Mouse (Mus musculus) hindbrain, embryonic 12.5 days (tissue): Measurements from ENCODE around the gene Gm11595. TPM values are rescaled to one million over a fixed set of nuclear protein-coding genes. Genes with fewer than 3 reads are reported as not detected.

Source experiments
- ATAC-seq: fragments of 200-750 bp; cut with Nextera tagmentation; 2 replicates; pipeline ENCODE4 v1.8.0; 2017; ENCODE audit warnings: moderate TSS enrichment; ENCODE audit not compliant: low FRiP score
- H3K27ac ChIP-seq: fragments of 300-500 bp; sonication (generic); 2 replicates; pipeline ENCODE4 v1.5.1; 2016; ENCODE audit warnings: mild to moderate bottlenecking
- H3K27me3 ChIP-seq: fragments of 300-500 bp; sonication (generic); 2 replicates; pipeline ENCODE4 v1.6.1; 2016; ENCODE audit warnings: mild to moderate bottlenecking
- H3K36me3 ChIP-seq: fragments of 300-500 bp; sonication (generic); 2 replicates; pipeline ENCODE4 v1.6.1; 2016; ENCODE audit warnings: mild to moderate bottlenecking
- H3K4me1 ChIP-seq: fragments of 300-500 bp; sonication (generic); 2 replicates; pipeline ENCODE4 v1.6.1; 2016
- H3K4me2 ChIP-seq: fragments of 300-500 bp; sonication (generic); replicated peaks from 2 replicates; pipeline ENCODE4 v1.6.1; 2016; ENCODE audit warnings: mild to moderate bottlenecking
- H3K4me3 ChIP-seq: fragments of 300-500 bp; sonication (generic); 2 replicates; pipeline ENCODE4 v1.5.1; 2016; ENCODE audit warnings: mild to moderate bottlenecking
- H3K9ac ChIP-seq: fragments of 300-500 bp; sonication (generic); 2 replicates; pipeline ENCODE4 v1.6.1; 2016; ENCODE audit warnings: mild to moderate bottlenecking, moderate library complexity
- H3K9me3 ChIP-seq: fragments of 300-500 bp; sonication (generic); replicated peaks from 2 replicates; pipeline ENCODE4 v1.6.1; 2016; ENCODE audit warnings: mild to moderate bottlenecking
- WGBS: fragments of 180-500 bp; shearing (Covaris S2); methylation state at CpG from one replicate; pipeline ENCODE4 v1.1.7; 2016; 5-methylcytosine and 5-hydroxymethylcytosine counted together
- polyA plus RNA-seq: library from polyadenylated mRNA; unstranded; fragments of >200 nt; fragmentation: Nextera tagmentation; extraction: Ambion mirVana; gene quantifications from 2 replicates; pipeline ENCODE4 v1.2.1, GENCODE M21; 2016

Gene Gm11595
- polyA plus RNA-seq, 1 experiment from 2014 or later = not detected

- WGBS = 73% methylated on average over 2 of the region's 2 CpGs
- ATAC-seq = no peak
Measured at GRCm38 (mm10) chr11:99724061-99724460, 48.7 kb downstream of the Gm11595 start.

More at GRCm38 (mm10) chr11:99724061-99724460, 48.7 kb downstream of the Gm11595 start:
- no peaks in the 10 kb centered on the region for H3K36me3 ChIP-seq
- no peaks in the 10 kb centered on the region for H3K27me3 ChIP-seq
- no peak overlapping the region for H3K9ac ChIP-seq
- no peak overlapping the region for H3K4me2 ChIP-seq
- no peaks in the 10 kb centered on the region for H3K4me1 ChIP-seq
- no peaks in the 10 kb centered on the region for H3K9me3 ChIP-seq
- H3K4me3 ChIP-seq = no peak overlapping the region
- H3K27ac ChIP-seq = no peak overlapping the region

Other genes with a start within 250 kb of the Gm11595 start
- gene Krt40, start 229.8 kb downstream of the Gm11595 start, polyA plus RNA-seq = not detected in 2 replicates
- not detected in 2 replicates for gene Krtap3-3, start 222.0 kb downstream of the Gm11595 start, polyA plus RNA-seq
- not detected in 2 replicates for gene Krtap3-2, start 216.1 kb downstream of the Gm11595 start, polyA plus RNA-seq
- not detected in 2 replicates for gene Gm11939, start 213.4 kb downstream of the Gm11595 start, polyA plus RNA-seq
- gene Krtap3-1, start 206.3 kb downstream of the Gm11595 start, polyA plus RNA-seq = not detected in 2 replicates
- gene Krtap1-5, start 191.9 kb downstream of the Gm11595 start, polyA plus RNA-seq = not detected in 2 replicates
- not detected in 2 replicates for gene Krtap1-4, start 189.3 kb downstream of the Gm11595 start, polyA plus RNA-seq
- not detected in 2 replicates for gene Krtap1-3, start 181.6 kb downstream of the Gm11595 start, polyA plus RNA-seq
- gene Krtap9-3, start 174.8 kb downstream of the Gm11595 start, polyA plus RNA-seq = not detected in 2 replicates
- gene Gm11938, start 169.6 kb downstream of the Gm11595 start, polyA plus RNA-seq = not detected in 2 replicates
- not detected in 2 replicates for gene Gm11937, start 162.7 kb downstream of the Gm11595 start, polyA plus RNA-seq
- gene Krtap2-4, start 158.1 kb downstream of the Gm11595 start, polyA plus RNA-seq = not detected in 2 replicates
- not detected in 2 replicates for gene Gm11562, start 152.5 kb downstream of the Gm11595 start, polyA plus RNA-seq
- not detected in 2 replicates for gene Krtap4-1, start 144.7 kb downstream of the Gm11595 start, polyA plus RNA-seq
- not detected in 2 replicates for gene Krtap4-2, start 137.8 kb downstream of the Gm11595 start, polyA plus RNA-seq
- gene Krtap4-7, start 128.8 kb downstream of the Gm11595 start, polyA plus RNA-seq = not detected in 2 replicates
- gene Gm11555, start 122.7 kb downstream of the Gm11595 start, polyA plus RNA-seq = not detected in 2 replicates
- not detected in 2 replicates for gene Gm11563, start 114.0 kb downstream of the Gm11595 start, polyA plus RNA-seq
- gene Krtap4-6, start 107.0 kb downstream of the Gm11595 start, polyA plus RNA-seq = not detected in 2 replicates
- gene Gm14190, start 82.2 kb downstream of the Gm11595 start, polyA plus RNA-seq = not detected in 2 replicates
- not detected in 2 replicates for gene Gm14180, start 38.6 kb downstream of the Gm11595 start, polyA plus RNA-seq
- not detected in 2 replicates for gene Krtap4-8, start 7.8 kb upstream of the Gm11595 start, polyA plus RNA-seq
- gene Krtap4-9, start 12.3 kb upstream of the Gm11595 start, polyA plus RNA-seq = not detected in 2 replicates
- not detected in 2 replicates for gene Gm11596, start 20.6 kb upstream of the Gm11595 start, polyA plus RNA-seq
- not detected in 2 replicates for gene Gm11569, start 26.0 kb upstream of the Gm11595 start, polyA plus RNA-seq
- gene Gm11554, start 31.5 kb upstream of the Gm11595 start, polyA plus RNA-seq = not detected in 2 replicates
- gene Krtap4-13, start 37.0 kb upstream of the Gm11595 start, polyA plus RNA-seq = not detected in 2 replicates
- gene Gm11564, start 42.8 kb upstream of the Gm11595 start, polyA plus RNA-seq = not detected in 2 replicates
- not detected in 2 replicates for gene 2300003K06Rik, start 65.2 kb upstream of the Gm11595 start, polyA plus RNA-seq
- not detected in 2 replicates for gene Krtap4-16, start 78.7 kb upstream of the Gm11595 start, polyA plus RNA-seq
- gene Gm11568, start 85.0 kb upstream of the Gm11595 start, polyA plus RNA-seq = not detected in 2 replicates
- gene Gm11559, start 91.6 kb upstream of the Gm11595 start, polyA plus RNA-seq = not detected in 2 replicates
- gene Krtap9-1, start 100.5 kb upstream of the Gm11595 start, polyA plus RNA-seq = not detected in 2 replicates
- gene Gm11567, start 106.3 kb upstream of the Gm11595 start, polyA plus RNA-seq = not detected in 2 replicates
- gene Krtap31-1, start 135.0 kb upstream of the Gm11595 start, polyA plus RNA-seq = not detected in 2 replicates
- not detected in 2 replicates for gene Gm11565, start 141.8 kb upstream of the Gm11595 start, polyA plus RNA-seq
- gene Krtap31-2, start 163.4 kb upstream of the Gm11595 start, polyA plus RNA-seq = not detected in 2 replicates
- gene Krtap9-5, start 175.6 kb upstream of the Gm11595 start, polyA plus RNA-seq = not detected in 2 replicates
- not detected in 2 replicates for gene Krtap29-1, start 206.1 kb upstream of the Gm11595 start, polyA plus RNA-seq
- not detected in 2 replicates for gene Krtap16-1, start 213.7 kb upstream of the Gm11595 start, polyA plus RNA-seq
- not detected in 2 replicates for gene Krtap17-1, start 221.1 kb upstream of the Gm11595 start, polyA plus RNA-seq
- not detected in 2 replicates for gene Krt33a, start 243.3 kb upstream of the Gm11595 start, polyA plus RNA-seq